Mouse (Mus musculus): ENCODE measurements around the gene Kmt2d. TPM values are rescaled to one million over a fixed set of nuclear protein-coding genes. Genes with fewer than 3 reads are reported as not detected.

Gene Kmt2d
- polyA plus RNA-seq, 1 experiment from 2014 or later: 3.6 TPM

- Histone ChIP-seq H3K4me3 (ENCODE audit: low read depth, low read length) (no peak overlapping the region), H3K4me1 (ENCODE audit: insufficient read depth) (peaks cover 15% of the 10 kb centered on the region), H3K36me3 (replicated peaks; ENCODE audit: insufficient read depth, low read length) (no peaks in the 10 kb centered on the region), H3K27me3 (ENCODE audit: insufficient read depth, low read length) (peaks cover 68% of the 10 kb centered on the region), H3K9ac (replicated peaks) (no peak overlapping the region), H3K27ac (ENCODE audit: low read depth) (no peak overlapping the region), H3K9me3 (ENCODE audit: low read length) (0 out of 2 replicates have a peak, but pooled peaks cover 4% of the 10 kb centered on the region), H3K4me2 (ENCODE audit: low read depth, low read length) (0 out of 2 replicates have a peak overlapping the region, but pooled peaks have one; percentile 7)
- DNase-seq: no peak
- WGBS (ENCODE audit: insufficient replicate concordance): 10% methylated on average over 24 of the region's 24 CpGs
- peak; percentile 15; the same call in 1 of the 2 replicates for ATAC-seq
- TF ChIP-seq EP300 (IDR thresholded peaks at IDR 0.05; ENCODE audit: low read depth) (no peak), CTCF (IDR thresholded peaks at IDR 0.05; ENCODE audit: low read depth) (no peak)
Observed at GRCm38 (mm10) chr15:98788972-98789660, 81.9 kb downstream of the Kmt2d start.

GRCm38 (mm10) chr15:98787930-98788329 is 83.1 kb downstream of the Kmt2d start:
- DNase-seq (no peak), ATAC-seq (no peak)
- Histone ChIP-seq H3K9me3 (ENCODE audit: low read length) (0 out of 2 replicates have a peak, but pooled peaks cover 4% of the 10 kb centered on the region), H3K9ac (replicated peaks) (no peak overlapping the region), H3K36me3 (replicated peaks; ENCODE audit: insufficient read depth, low read length) (no peaks in the 10 kb centered on the region), H3K4me3 (ENCODE audit: low read depth, low read length) (no peak overlapping the region), H3K27ac (ENCODE audit: low read depth) (no peak overlapping the region), H3K4me1 (ENCODE audit: insufficient read depth) (peaks cover 15% of the 10 kb centered on the region), H3K4me2 (ENCODE audit: low read depth, low read length) (no peak overlapping the region), H3K27me3 (ENCODE audit: insufficient read depth, low read length) (peaks cover 57% of the 10 kb centered on the region)
- TF ChIP-seq EP300 (IDR thresholded peaks at IDR 0.05; ENCODE audit: low read depth) (no peak), CTCF (IDR thresholded peaks at IDR 0.05; ENCODE audit: low read depth) (peak; percentile 39)
- 35% methylated on average over 4 of the region's 4 CpGs for WGBS (ENCODE audit: insufficient replicate concordance)

- no peak overlapping the region for H3K27ac ChIP-seq (ENCODE audit: low read depth)
Observed at GRCm38 (mm10) chr15:98785744-98786143, 85.3 kb downstream of the Kmt2d start.

More at GRCm38 (mm10) chr15:98785744-98786143, 85.3 kb downstream of the Kmt2d start:
- Histone ChIP-seq H3K4me1 (ENCODE audit: insufficient read depth) (peaks cover 3% of the 10 kb centered on the region), H3K9ac (replicated peaks) (no peak overlapping the region), H3K4me3 (ENCODE audit: low read depth, low read length) (no peak overlapping the region), H3K9me3 (ENCODE audit: low read length) (0 out of 2 replicates have a peak, but pooled peaks cover 4% of the 10 kb centered on the region), H3K4me2 (ENCODE audit: low read depth, low read length) (no peak overlapping the region), H3K27me3 (ENCODE audit: insufficient read depth, low read length) (peaks cover 47% of the 10 kb centered on the region), H3K36me3 (replicated peaks; ENCODE audit: insufficient read depth, low read length) (no peaks in the 10 kb centered on the region)
- ATAC-seq (no peak), DNase-seq (peak; percentile 54)
- WGBS (ENCODE audit: insufficient replicate concordance): 38% methylated on average over 7 of the region's 7 CpGs
- TF ChIP-seq CTCF (IDR thresholded peaks at IDR 0.05; ENCODE audit: low read depth) (peak; percentile 65), EP300 (IDR thresholded peaks at IDR 0.05; ENCODE audit: low read depth) (no peak)

Other genes starting within 250 kb of the Kmt2d start
- gene Cacnb3, start 240.4 kb downstream of the Kmt2d start, polyA plus RNA-seq (2015; fragmentation: Nextera tagmentation; extraction: Ambion mirVana): 0.38 and 0.58 TPM in 2 replicates
- 4.7 and 9.2 TPM in 2 replicates for gene Ddx23, start 208.3 kb downstream of the Kmt2d start, polyA plus RNA-seq (2015; fragmentation: Nextera tagmentation; extraction: Ambion mirVana)
- 0.94 and 1.2 TPM in 2 replicates for gene Rnd1, start 193.7 kb downstream of the Kmt2d start, polyA plus RNA-seq (2015; fragmentation: Nextera tagmentation; extraction: Ambion mirVana)
- gene Ccdc65, start 163.0 kb downstream of the Kmt2d start, polyA plus RNA-seq (2015; fragmentation: Nextera tagmentation; extraction: Ambion mirVana): not detected in 2 replicates
- gene Fkbp11, start 143.0 kb downstream of the Kmt2d start, polyA plus RNA-seq (2015; fragmentation: Nextera tagmentation; extraction: Ambion mirVana): 58.5 and 62.4 TPM in 2 replicates
- 9.6 and 10.4 TPM in 2 replicates for gene Arf3, start 108.0 kb downstream of the Kmt2d start, polyA plus RNA-seq (2015; fragmentation: Nextera tagmentation; extraction: Ambion mirVana)
- gene Wnt10b, start 93.1 kb downstream of the Kmt2d start, polyA plus RNA-seq (2015; fragmentation: Nextera tagmentation; extraction: Ambion mirVana): 0.04 and 0.08 TPM in 2 replicates
- not detected in 2 replicates for gene Wnt1, start 81.3 kb downstream of the Kmt2d start, polyA plus RNA-seq (2015; fragmentation: Nextera tagmentation; extraction: Ambion mirVana)
- not detected in 2 replicates for gene Ddn, start 61.7 kb downstream of the Kmt2d start, polyA plus RNA-seq (2015; fragmentation: Nextera tagmentation; extraction: Ambion mirVana)
- 42.0 and 47.4 TPM in 2 replicates for gene Prkag1, start 39.7 kb downstream of the Kmt2d start, polyA plus RNA-seq (2015; fragmentation: Nextera tagmentation; extraction: Ambion mirVana)
- 1.4 and 1.8 TPM in 2 replicates for gene Rhebl1, start 23.3 kb upstream of the Kmt2d start, polyA plus RNA-seq (2015; fragmentation: Nextera tagmentation; extraction: Ambion mirVana)
- 0.07 TPM in 1 of 2 replicates, not detected in the other for gene Dhh, start 27.3 kb upstream of the Kmt2d start, polyA plus RNA-seq (2015; fragmentation: Nextera tagmentation; extraction: Ambion mirVana)
- gene Lmbr1l, start 47.0 kb upstream of the Kmt2d start, polyA plus RNA-seq (2015; fragmentation: Nextera tagmentation; extraction: Ambion mirVana): 4.9 and 5.1 TPM in 2 replicates
- gene Tuba1b, start 63.4 kb upstream of the Kmt2d start, polyA plus RNA-seq (2015; fragmentation: Nextera tagmentation; extraction: Ambion mirVana): 389 and 423 TPM in 2 replicates
- not detected in 2 replicates for gene Gm49450, start 82.3 kb upstream of the Kmt2d start, polyA plus RNA-seq (2015; fragmentation: Nextera tagmentation; extraction: Ambion mirVana)
- gene Tuba1a, start 82.5 kb upstream of the Kmt2d start, polyA plus RNA-seq (2015; fragmentation: Nextera tagmentation; extraction: Ambion mirVana): 28.1 and 28.7 TPM in 2 replicates
- gene Tuba1c, start 158.7 kb upstream of the Kmt2d start, polyA plus RNA-seq (2015; fragmentation: Nextera tagmentation; extraction: Ambion mirVana): 149 and 152 TPM in 2 replicates
- 0.53 and 0.85 TPM in 2 replicates for gene Prph, start 184.0 kb upstream of the Kmt2d start, polyA plus RNA-seq (2015; fragmentation: Nextera tagmentation; extraction: Ambion mirVana)
- gene Troap, start 203.4 kb upstream of the Kmt2d start, polyA plus RNA-seq (2015; fragmentation: Nextera tagmentation; extraction: Ambion mirVana): 5.6 and 6.7 TPM in 2 replicates
- 0.12 TPM in 1 of 2 replicates, not detected in the other for gene C1ql4, start 216.6 kb upstream of the Kmt2d start, polyA plus RNA-seq (2015; fragmentation: Nextera tagmentation; extraction: Ambion mirVana)
- 28.2 and 29.6 TPM in 2 replicates for gene Dnajc22, start 222.0 kb upstream of the Kmt2d start, polyA plus RNA-seq (2015; fragmentation: Nextera tagmentation; extraction: Ambion mirVana)